Mouse (Mus musculus) bone marrow, adult 2 months (tissue): ENCODE measurements at regions not wholly inside any gene's neighbourhood (a gene's known extent, or its start where the extent isn't known, plus 50 kb on each side); places are given as distances from the start of the nearest gene placed in this dataset.

Experiments used
- CTCF ChIP-seq: fragments of 200-500 bp; IDR thresholded peaks from 2 replicates; pipeline ENCODE4 v1.5.1; 2011; ENCODE audit warnings: low read length, control low read depth; ENCODE audit not compliant: control insufficient read depth, insufficient read depth
- POLR2A ChIP-seq: fragments of 200-500 bp; IDR thresholded peaks from 2 replicates; pipeline ENCODE4 v1.6.1; 2011; ENCODE audit warnings: low read depth, mild to moderate bottlenecking, control low read depth, low read length, borderline replicate concordance; ENCODE audit not compliant: control insufficient read depth

DNA sequence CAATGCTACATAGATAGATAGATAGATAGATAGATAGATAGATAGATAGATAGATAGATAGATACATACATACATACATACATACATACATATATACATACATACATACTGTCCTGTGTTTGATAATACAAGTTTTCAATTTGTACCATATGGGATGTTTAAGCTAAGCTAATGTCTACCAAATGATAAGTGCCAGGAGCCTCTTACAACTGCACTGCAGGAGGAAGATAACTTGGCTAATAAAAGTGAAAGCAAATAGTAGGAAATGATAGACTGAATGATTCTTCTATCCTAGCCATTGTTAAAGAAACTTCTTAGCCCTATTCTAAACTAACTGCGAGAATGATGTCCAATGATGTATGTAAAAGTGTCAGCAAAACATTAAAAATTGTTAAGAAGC lies 68.1 kb upstream of the P2ry1 start:
- no peak for TF ChIP-seq CTCF
- no peak for TF ChIP-seq POLR2A
